Mouse (Mus musculus) embryo, embryonic 11.5 days (tissue): ENCODE measurements at regions not wholly inside any gene's neighbourhood (a gene's known extent, or its start where the extent isn't known, plus 50 kb on each side); places are given as distances from the start of the nearest gene placed in this dataset.
"Not testable (repeated sequence)": the region's sequence is repeated elsewhere in the genome, so short reads cannot be mapped to it uniquely, and the experiment has no call there.

Experiments
- DNase-seq: peaks from one replicate; pipeline ENCODE4 v3.0.0-alpha.2; 2012; ENCODE audit warnings: low read depth, low spot score

- not testable (repeated sequence) for DNase-seq
Measured at GRCm38 (mm10) chr7:93254287-93254686, 174.6 kb downstream of the Fam181b start.

- no peak for DNase-seq
Measured at GRCm38 (mm10) chr7:93285748-93286147, 206.1 kb downstream of the Fam181b start.

GRCm38 (mm10) chr7:93291457-93291856 is 211.8 kb downstream of the Fam181b start:
- no peak for DNase-seq

GRCm38 (mm10) chr7:93291945-93292696 is 212.5 kb downstream of the Fam181b start:
- DNase-seq, result no peak

GRCm38 (mm10) chr7:93312731-93313130 is 233.1 kb downstream of the Fam181b start:
- DNase-seq, result no peak

- no peak for DNase-seq
Measured at GRCm38 (mm10) chr7:93331351-93331750, 251.7 kb downstream of the Fam181b start.

GRCm38 (mm10) chr7:93332203-93332602 is 252.5 kb downstream of the Fam181b start:
- DNase-seq, result no peak

- DNase-seq, result peak; percentile 11
Measured at GRCm38 (mm10) chr7:93336420-93336819, 256.8 kb downstream of the Fam181b start.
